Mouse (Mus musculus) kidney, adult 2 months (tissue): Measurements from ENCODE around the gene Sash3.

Source experiments
- CTCF ChIP-seq: fragments of 200-500 bp; conservative IDR thresholded peaks from 2 replicates; pipeline ENCODE4 v1.5.1; 2011; ENCODE audit warnings: low read depth, mild to moderate bottlenecking, control low read depth, low read length, moderate library complexity, mixed read lengths; ENCODE audit not compliant: insufficient read depth, insufficient read length
- POLR2A ChIP-seq: fragments of 200-500 bp; IDR thresholded peaks from one replicate; pipeline ENCODE4 v1.6.1; 2011; ENCODE audit warnings: low read depth, low read length, control low read depth

DNA sequence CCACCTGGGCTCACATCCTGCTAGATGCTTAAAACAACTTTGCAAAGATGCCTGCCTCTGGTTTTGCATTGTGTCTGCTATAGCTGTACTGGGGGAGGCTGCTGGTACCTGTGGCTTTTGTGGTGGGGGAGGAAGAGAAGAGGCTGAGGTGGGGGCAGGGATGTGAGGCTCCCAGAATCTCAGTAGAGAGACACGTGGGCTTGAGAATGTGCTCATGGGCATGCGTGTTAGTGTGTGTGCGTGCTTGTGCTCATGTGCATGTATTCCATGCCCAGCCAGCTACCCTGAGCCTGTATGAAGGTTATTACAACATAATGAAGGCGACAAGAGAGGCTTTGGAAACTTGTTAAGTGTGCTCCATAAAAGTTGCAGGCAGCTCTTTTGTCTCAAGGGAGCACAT, 9.3 kb upstream of the Sash3 start:
- TF ChIP-seq POLR2A = no peak
- no peak for TF ChIP-seq CTCF
